In the genomic region with DNA sequence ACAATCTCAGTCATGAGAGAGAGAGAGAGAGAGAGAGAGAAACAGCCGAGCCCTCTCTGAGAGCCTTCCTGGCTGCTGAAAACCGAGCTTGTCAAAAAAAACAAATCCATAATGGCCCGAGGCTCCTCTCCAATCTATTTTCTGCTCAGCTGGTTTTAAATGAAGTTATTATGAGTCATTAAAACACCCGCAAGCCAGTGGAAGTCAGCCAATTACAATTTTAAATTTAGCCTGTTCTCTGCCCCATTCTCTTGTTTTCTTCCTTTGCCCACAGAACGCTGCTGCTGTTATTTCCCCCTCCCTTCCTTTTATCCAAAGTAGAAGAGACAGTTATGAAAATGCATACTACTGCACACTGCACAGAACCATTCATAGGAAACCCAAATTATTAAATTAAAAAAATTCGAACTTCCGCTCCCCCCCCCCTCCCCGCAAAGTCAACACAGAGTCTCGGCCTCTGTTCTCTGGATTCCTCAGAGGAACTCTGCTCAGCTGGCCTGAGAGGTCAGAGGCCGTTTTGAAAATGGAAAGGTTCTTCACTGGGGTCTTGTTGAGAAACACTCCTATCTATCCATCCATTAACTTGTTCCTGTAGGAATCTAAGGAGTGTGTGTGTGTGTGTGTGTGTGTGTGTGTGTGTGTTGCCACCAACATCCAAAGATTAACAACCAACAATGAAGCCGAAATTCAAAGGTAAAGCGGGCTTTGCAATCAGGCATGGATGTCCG, we compare ENCODE assay signal across 9 mouse cellular contexts.
A peak's percentile ranks its signal among the peaks of the same experiment; 100 is the strongest.
DNase-seq lines count a peak whose midpoint lies in the region; TF ChIP-seq lines count a peak whose summit lies in the region.
"Had no signal": no experiment of that assay in that cellular context is flagged by ENCODE, and none has a peak within 500 bp of the region (broad histone marks: within the 10 kb centered on the region; RNA-seq: fewer than 3 reads in every experiment).

No protein-coding gene starts in this region.

- no peak for TF ChIP-seq CTCF in olfactory bulb, adult 2 months (IDR thresholded peaks at IDR 0.05; ENCODE audit: insufficient read depth, low read depth, low read length)

- no peak overlapping the region for H3K4me3 ChIP-seq in brown adipose tissue, adult 24 weeks (ENCODE audit: insufficient read depth, low read depth, low read length)
- no peak overlapping the region for H3K4me3 ChIP-seq in olfactory bulb, adult 2 months (ENCODE audit: insufficient read depth, low read depth, low read length)
- H3K4me3 ChIP-seq: liver, embryonic 15.5 days had no signal

- peak overlapping the region; percentile 100 for H3K27ac ChIP-seq in brown adipose tissue, adult 24 weeks (replicated peaks; ENCODE audit: low read depth, low read length)
- H3K27ac ChIP-seq in olfactory bulb, adult 2 months (ENCODE audit: insufficient read depth, low read depth, low read length) = peak overlapping the region; percentile 93
- H3K27ac ChIP-seq: liver, embryonic 15.5 days had no signal

- 28% methylated on average over 13 of the region's 13 CpGs for WGBS in olfactory bulb, adult 2 months

- peaks cover 74% of the 10 kb centered on the region for H3K4me1 ChIP-seq in brown adipose tissue, adult 24 weeks (ENCODE audit: control insufficient read depth, insufficient read depth, insufficient read length, low read length)
- H3K4me1 ChIP-seq in olfactory bulb, adult 2 months (ENCODE audit: control insufficient read depth, insufficient read depth, low read length) = peaks cover 58% of the 10 kb centered on the region
- H3K4me1 ChIP-seq: liver, embryonic 15.5 days had no signal

- no peak for TF ChIP-seq POLR2A in olfactory bulb, adult 2 months (IDR thresholded peaks at IDR 0.05; ENCODE audit: insufficient read depth, low read depth, low read length)

- peak; percentile 84 for DNase-seq in layer of hippocampus, adult 11-12 months (ENCODE audit: low spot score)
- no peak for DNase-seq in layer of hippocampus, postnatal 10 days (ENCODE audit: low spot score in 2 of 2)
- peak; percentile 74 to 87 for DNase-seq in frontal cortex, postnatal 36 days (ENCODE audit: low spot score in 2 of 2)
- peak; percentile 75 for DNase-seq in layer of hippocampus, adult 9-10 months (ENCODE audit: low spot score)
- no peak for DNase-seq in natural killer cell, adult 2 months (ENCODE audit: low spot score in 2 of 2)
- DNase-seq in thymus, postnatal 36 days = no peak

Comparison
In these comparisons a context has a peak if more than half of its experiments do, and no peak if none do; other contexts are left out.
1. DNase-seq: peak in layer of hippocampus, adult 11-12 months (single experiment), frontal cortex, postnatal 36 days (2 of 2) and layer of hippocampus, adult 9-10 months (single experiment); none in layer of hippocampus, postnatal 10 days (0 of 2), natural killer cell, adult 2 months (0 of 2) and thymus, postnatal 36 days (0 of 2).